Mouse (Mus musculus): ENCODE data around the gene Zfp825. TPM values are rescaled to one million over a fixed set of nuclear protein-coding genes. Genes with fewer than 3 reads are reported as not detected.

Gene Zfp825
- polyA plus RNA-seq, 1 experiment from 2014 or later: 16.2 TPM

Other genes with a start within 250 kb of the Zfp825 start
- gene Ahrr, start 201.7 kb downstream of the Zfp825 start, polyA plus RNA-seq (2015; fragmentation: Nextera tagmentation; extraction: Ambion mirVana): 0.41 and 0.71 TPM in 2 replicates
- gene Pdcd6, start 176.4 kb downstream of the Zfp825 start, polyA plus RNA-seq (2015; fragmentation: Nextera tagmentation; extraction: Ambion mirVana): 119 and 126 TPM in 2 replicates
- gene Sdha, start 143.7 kb downstream of the Zfp825 start, polyA plus RNA-seq (2015; fragmentation: Nextera tagmentation; extraction: Ambion mirVana): 262 and 265 TPM in 2 replicates
- 44.3 and 45.7 TPM in 2 replicates for gene Ccdc127, start 143.7 kb downstream of the Zfp825 start, polyA plus RNA-seq (2015; fragmentation: Nextera tagmentation; extraction: Ambion mirVana)
- gene Lrrc14b, start 130.0 kb downstream of the Zfp825 start, polyA plus RNA-seq (2015; fragmentation: Nextera tagmentation; extraction: Ambion mirVana): not detected in 2 replicates
- gene Zfp72, start 103.2 kb downstream of the Zfp825 start, polyA plus RNA-seq (2015; fragmentation: Nextera tagmentation; extraction: Ambion mirVana): 8.5 and 9.0 TPM in 2 replicates
- gene Ftl1-ps1, start 94.3 kb downstream of the Zfp825 start, polyA plus RNA-seq (2015; fragmentation: Nextera tagmentation; extraction: Ambion mirVana): 71.5 and 222 TPM in 2 replicates
- 6.3 and 6.9 TPM in 2 replicates for gene Erap1, start 145.6 kb upstream of the Zfp825 start, polyA plus RNA-seq (2015; fragmentation: Nextera tagmentation; extraction: Ambion mirVana)

Measured in hindbrain, embryonic 16.5 days (tissue).